Mouse (Mus musculus): ENCODE data around the gene Gkn1. TPM values are rescaled to one million over a fixed set of nuclear protein-coding genes. Genes with fewer than 3 reads are reported as not detected.

Gene Gkn1
- not detected for polyA plus RNA-seq (2012; fragmentation: generic; extraction: Trizol)

GRCm38 (mm10) chr6:87350829-87351228 is at the start of gene Gkn1:
TSS of gene Gkn1 (minus strand) at chr6:87350942.
- no peaks in the 10 kb centered on the region for H3K79me2 ChIP-seq (ENCODE audit: control insufficient read depth, insufficient read depth)
- TF ChIP-seq POLR2A (IDR thresholded peaks at IDR 0.05; ENCODE audit: insufficient read length, low read depth): no peak
- no peak for TF ChIP-seq TCF12 (IDR thresholded peaks at IDR 0.05; ENCODE audit: insufficient read depth, poor library complexity, severe bottlenecking)
- TF ChIP-seq SRF (IDR thresholded peaks at IDR 0.05; ENCODE audit: control insufficient read depth, insufficient read length, low read depth): no peak
- TF ChIP-seq POLR2AphosphoS2 (IDR thresholded peaks at IDR 0.05; ENCODE audit: insufficient read length, low read depth): no peak
- TF ChIP-seq USF1 (IDR thresholded peaks at IDR 0.05; ENCODE audit: low read depth): no peak
- TF ChIP-seq MYOG (IDR thresholded peaks at IDR 0.05; ENCODE audit: control insufficient read depth in 1 of 3, insufficient read depth in 1 of 3, insufficient read length in 2 of 3, low read depth in 2 of 3): no peak
- TF ChIP-seq MYOD1 (IDR thresholded peaks at IDR 0.05; ENCODE audit: control insufficient read depth in 1 of 3, insufficient read length in 2 of 3, low read depth in 2 of 3): no peak
- no peak for TF ChIP-seq E2F4 (IDR thresholded peaks at IDR 0.05; ENCODE audit: insufficient read depth)
- no peak for TF ChIP-seq REST (IDR thresholded peaks at IDR 0.05; ENCODE audit: insufficient read depth, insufficient read length)
- TF ChIP-seq CEBPB (IDR thresholded peaks at IDR 0.05; ENCODE audit: insufficient read depth, poor library complexity, severe bottlenecking): no peak
- no peak for TF ChIP-seq MAX (IDR thresholded peaks at IDR 0.05; ENCODE audit: low read depth)
- no peak for TF ChIP-seq TCF3 (IDR thresholded peaks at IDR 0.05; ENCODE audit: insufficient read length, low read depth)

GRCm38 (mm10) chr6:87399886-87400566 is 49.3 kb upstream of the Gkn1 start:
- H3K4me3 ChIP-seq: no peak overlapping the region
- peaks cover 10% of the 10 kb centered on the region for H3K27me3 ChIP-seq (ENCODE audit: control insufficient read depth, insufficient read depth, insufficient read length)
- H3ac ChIP-seq (ENCODE audit: control insufficient read depth, insufficient read length): no peak overlapping the region
- no peaks in the 10 kb centered on the region for H3K79me2 ChIP-seq (ENCODE audit: control insufficient read depth, insufficient read depth)
- H3K4me2 ChIP-seq (ENCODE audit: low read depth): no peak overlapping the region
- no peaks in the 10 kb centered on the region for H3K36me3 ChIP-seq (ENCODE audit: control insufficient read depth, insufficient read depth)
- TF ChIP-seq MAX (IDR thresholded peaks at IDR 0.05; ENCODE audit: low read depth) (no peak), TCF3 (IDR thresholded peaks at IDR 0.05; ENCODE audit: insufficient read length, low read depth) (no peak), SRF (IDR thresholded peaks at IDR 0.05; ENCODE audit: control insufficient read depth, insufficient read length, low read depth) (no peak), MYOD1 (IDR thresholded peaks at IDR 0.05; ENCODE audit: control insufficient read depth in 1 of 3, insufficient read length in 2 of 3, low read depth in 2 of 3) (no peak), MYOG (IDR thresholded peaks at IDR 0.05; ENCODE audit: control insufficient read depth in 1 of 3, insufficient read depth in 1 of 3, insufficient read length in 2 of 3, low read depth in 2 of 3) (no peak), POLR2A (IDR thresholded peaks at IDR 0.05; ENCODE audit: insufficient read length, low read depth) (no peak), TCF12 (IDR thresholded peaks at IDR 0.05; ENCODE audit: insufficient read depth, poor library complexity, severe bottlenecking) (no peak), POLR2AphosphoS2 (IDR thresholded peaks at IDR 0.05; ENCODE audit: insufficient read length, low read depth) (no peak)

More at GRCm38 (mm10) chr6:87350829-87351228, at the start of gene Gkn1:
- H3K4me2 ChIP-seq (ENCODE audit: low read depth): no peak within 1 kb of the TSS
- no peaks in the 10 kb centered on the region for H3K36me3 ChIP-seq (ENCODE audit: control insufficient read depth, insufficient read depth)
- H3K4me3 ChIP-seq: no peak within 1 kb of the TSS
- H3ac ChIP-seq (ENCODE audit: control insufficient read depth, insufficient read length): no peak within 1 kb of the TSS
- H3K27me3 ChIP-seq (ENCODE audit: control insufficient read depth, insufficient read depth, insufficient read length): peaks cover 10% of the 10 kb centered on the region

GRCm38 (mm10) chr6:87399137-87399536 is 48.4 kb upstream of the Gkn1 start:
- H3K36me3 ChIP-seq (ENCODE audit: control insufficient read depth, insufficient read depth): no peaks in the 10 kb centered on the region
- H3K4me2 ChIP-seq (ENCODE audit: low read depth): no peak overlapping the region
- H3K27me3 ChIP-seq (ENCODE audit: control insufficient read depth, insufficient read depth, insufficient read length): peaks cover 10% of the 10 kb centered on the region
- no peak overlapping the region for H3K4me3 ChIP-seq
- no peak for TF ChIP-seq MYOG (IDR thresholded peaks at IDR 0.05; ENCODE audit: control insufficient read depth in 1 of 3, insufficient read depth in 1 of 3, insufficient read length in 2 of 3, low read depth in 2 of 3)
- TF ChIP-seq POLR2AphosphoS2 (IDR thresholded peaks at IDR 0.05; ENCODE audit: insufficient read length, low read depth): no peak
- TF ChIP-seq E2F4 (IDR thresholded peaks at IDR 0.05; ENCODE audit: insufficient read depth): no peak
- no peak for TF ChIP-seq MAX (IDR thresholded peaks at IDR 0.05; ENCODE audit: low read depth)
- TF ChIP-seq TCF12 (IDR thresholded peaks at IDR 0.05; ENCODE audit: insufficient read depth, poor library complexity, severe bottlenecking): no peak
- TF ChIP-seq MYOD1 (IDR thresholded peaks at IDR 0.05; ENCODE audit: control insufficient read depth in 1 of 3, insufficient read length in 2 of 3, low read depth in 2 of 3): no peak
- no peak for TF ChIP-seq REST (IDR thresholded peaks at IDR 0.05; ENCODE audit: insufficient read depth, insufficient read length)
- TF ChIP-seq TCF3 (IDR thresholded peaks at IDR 0.05; ENCODE audit: insufficient read length, low read depth): no peak
- no peak for TF ChIP-seq USF1 (IDR thresholded peaks at IDR 0.05; ENCODE audit: low read depth)
- TF ChIP-seq CEBPB (IDR thresholded peaks at IDR 0.05; ENCODE audit: insufficient read depth, poor library complexity, severe bottlenecking): no peak
- TF ChIP-seq SRF (IDR thresholded peaks at IDR 0.05; ENCODE audit: control insufficient read depth, insufficient read length, low read depth): no peak
- no peak for TF ChIP-seq POLR2A (IDR thresholded peaks at IDR 0.05; ENCODE audit: insufficient read length, low read depth)
- H3K79me2 ChIP-seq (ENCODE audit: control insufficient read depth, insufficient read depth): no peaks in the 10 kb centered on the region
- no peak overlapping the region for H3ac ChIP-seq (ENCODE audit: control insufficient read depth, insufficient read length)

GRCm38 (mm10) chr6:87394783-87395182 is 44.0 kb upstream of the Gkn1 start:
- Histone ChIP-seq H3K36me3 (ENCODE audit: control insufficient read depth, insufficient read depth) (no peaks in the 10 kb centered on the region), H3K79me2 (ENCODE audit: control insufficient read depth, insufficient read depth) (no peaks in the 10 kb centered on the region), H3ac (ENCODE audit: control insufficient read depth, insufficient read length) (no peak overlapping the region), H3K27me3 (ENCODE audit: control insufficient read depth, insufficient read depth, insufficient read length) (peaks cover 10% of the 10 kb centered on the region), H3K4me2 (ENCODE audit: low read depth) (no peak overlapping the region), H3K4me3 (no peak overlapping the region)
- no peak for TF ChIP-seq MAX (IDR thresholded peaks at IDR 0.05; ENCODE audit: low read depth)
- TF ChIP-seq MYOG (IDR thresholded peaks at IDR 0.05; ENCODE audit: control insufficient read depth in 1 of 3, insufficient read depth in 1 of 3, insufficient read length in 2 of 3, low read depth in 2 of 3): no peak
- TF ChIP-seq POLR2A (IDR thresholded peaks at IDR 0.05; ENCODE audit: insufficient read length, low read depth): no peak
- TF ChIP-seq SRF (IDR thresholded peaks at IDR 0.05; ENCODE audit: control insufficient read depth, insufficient read length, low read depth): no peak
- no peak for TF ChIP-seq CEBPB (IDR thresholded peaks at IDR 0.05; ENCODE audit: insufficient read depth, poor library complexity, severe bottlenecking)
- no peak for TF ChIP-seq POLR2AphosphoS2 (IDR thresholded peaks at IDR 0.05; ENCODE audit: insufficient read length, low read depth)
- TF ChIP-seq REST (IDR thresholded peaks at IDR 0.05; ENCODE audit: insufficient read depth, insufficient read length): no peak
- no peak for TF ChIP-seq USF1 (IDR thresholded peaks at IDR 0.05; ENCODE audit: low read depth)
